Mouse (Mus musculus) gastrocnemius, postnatal 36 days (tissue): ENCODE data around the gene Trank1. TPM values are rescaled to one million over a fixed set of nuclear protein-coding genes. Genes with fewer than 3 reads are reported as not detected.
A peak's percentile ranks its signal among the peaks of the same experiment; 100 is the strongest.

ENCODE experiments used
- DNase-seq, 2 experiments: peaks; one replicate each; pipeline ENCODE4 v3.0.0; 2022
- intact Hi-C: fragments of 180-260 bp; cut with DNase I; formaldehyde crosslinking; loops from one replicate; pipeline ENCODE4 v1.15.1; 2025
- long read RNA-seq, 2 experiments: library from polyadenylated mRNA; stranded (forward); transcript quantifications; one replicate each; pipeline ENCODE4 v2.0.0; 2021
- total RNA-seq, 2 experiments: library from RNA; stranded (reverse); gene quantifications; 2 replicates each; pipeline ENCODE4 v1.2.3; 2021

The Trank1 gene
- not detected for total RNA-seq
- long read RNA-seq, experiment 1 = 0 reads
- long read RNA-seq, experiment 2 = 0 reads

- no peak for DNase-seq
- intact Hi-C loops = no loop called here
These were observed at the start of gene Trank1 for GRCm38 (mm10) chr9:111311031-111311842. Trank1 (plus strand) TSS chr9:111311739.

- DNase-seq = no peak
- intact Hi-C loops = no loop called here
These were observed 43.5 kb upstream of the Trank1 start for GRCm38 (mm10) chr9:111267998-111268397.

GRCm38 (mm10) chr9:111270606-111271005 lies 40.9 kb upstream of the Trank1 start:
- intact Hi-C loops = no loop called here
- DNase-seq = no peak

- no peak for DNase-seq
- intact Hi-C loops = no loop called here
These were observed 40.5 kb upstream of the Trank1 start for GRCm38 (mm10) chr9:111271056-111271433.

- intact Hi-C loops = no loop called here
- peak; percentile 98 to 99 for DNase-seq
These were observed 39.9 kb upstream of the Trank1 start, which contains the start of the genes Mlh1 and Epm2aip1 for GRCm38 (mm10) chr9:111271434-111272160. Mlh1 (minus strand) TSS chr9:111271791. Epm2aip1 (plus strand) TSS chr9:111271929.

- intact Hi-C loops = no loop called here
- DNase-seq = peak in 1 of 2 experiments; percentile 9
These were observed 39.2 kb upstream of the Trank1 start for GRCm38 (mm10) chr9:111272356-111272755.

- no peak for DNase-seq
- intact Hi-C loops = no loop called here
These were observed 38.3 kb upstream of the Trank1 start for GRCm38 (mm10) chr9:111272996-111273785.

GRCm38 (mm10) chr9:111273958-111274357 lies 37.6 kb upstream of the Trank1 start:
- DNase-seq = no peak
- intact Hi-C loops = no loop called here

- no peak for DNase-seq
- intact Hi-C loops = no loop called here
These were observed 36.4 kb upstream of the Trank1 start for GRCm38 (mm10) chr9:111275156-111275555.

GRCm38 (mm10) chr9:111285061-111285460 lies 26.5 kb upstream of the Trank1 start:
- DNase-seq = no peak
- intact Hi-C loops = no loop called here

GRCm38 (mm10) chr9:111285676-111286075 lies 25.9 kb upstream of the Trank1 start:
- no peak for DNase-seq
- intact Hi-C loops = no loop called here

- intact Hi-C loops = no loop called here
These were observed 25.1 kb upstream of the Trank1 start for GRCm38 (mm10) chr9:111286468-111286867.

GRCm38 (mm10) chr9:111287956-111288355 lies 23.6 kb upstream of the Trank1 start:
- intact Hi-C loops = no loop called here
- no peak for DNase-seq

More at GRCm38 (mm10) chr9:111286468-111286867, 25.1 kb upstream of the Trank1 start:
- DNase-seq = no peak

- intact Hi-C loops = no loop called here
- DNase-seq = no peak
These were observed 22.2 kb upstream of the Trank1 start for GRCm38 (mm10) chr9:111289294-111289831.

- DNase-seq = peak; percentile 64 to 93
- intact Hi-C loops = no loop called here
These were observed 21.7 kb upstream of the Trank1 start for GRCm38 (mm10) chr9:111289832-111290339.

- no peak for DNase-seq
- intact Hi-C loops = no loop called here
These were observed 20.9 kb upstream of the Trank1 start for GRCm38 (mm10) chr9:111290539-111291100.

GRCm38 (mm10) chr9:111293234-111293633 lies 18.3 kb upstream of the Trank1 start:
- intact Hi-C loops = no loop called here
- no peak for DNase-seq

- intact Hi-C loops = no loop called here
- DNase-seq = no peak
These were observed 16.6 kb upstream of the Trank1 start for GRCm38 (mm10) chr9:111294911-111295310.

GRCm38 (mm10) chr9:111295323-111295722 lies 16.2 kb upstream of the Trank1 start:
- no peak for DNase-seq
- intact Hi-C loops = no loop called here

GRCm38 (mm10) chr9:111296433-111296832 lies 15.1 kb upstream of the Trank1 start:
- no peak for DNase-seq
- intact Hi-C loops = no loop called here
